Mouse (Mus musculus) midbrain, embryonic 16.5 days (tissue): ENCODE results near the gene Cebpb. TPM values are rescaled to one million over a fixed set of nuclear protein-coding genes. Genes with fewer than 3 reads are reported as not detected.

ENCODE experiments used
- ATAC-seq: fragments of 200-750 bp; cut with Nextera tagmentation; 2 replicates; pipeline ENCODE4 v1.8.0; 2017; ENCODE audit warnings: moderate TSS enrichment
- H3K27ac ChIP-seq: fragments of 300-500 bp; sonication (generic); 2 replicates; pipeline ENCODE4 v1.5.1; 2014; ENCODE audit warnings: mild to moderate bottlenecking, low read length, mixed read lengths
- H3K27me3 ChIP-seq: fragments of 300-500 bp; sonication (generic); 2 replicates; pipeline ENCODE4 v1.6.1; 2014; ENCODE audit warnings: low read depth, low read length, mixed read lengths; ENCODE audit not compliant: control insufficient read depth, insufficient read depth
- H3K36me3 ChIP-seq: fragments of 300-500 bp; sonication (generic); 2 replicates; pipeline ENCODE4 v1.6.1; 2014; ENCODE audit warnings: mild to moderate bottlenecking, low read length, moderate library complexity, mixed read lengths; ENCODE audit not compliant: control insufficient read depth, insufficient read depth
- H3K4me1 ChIP-seq: fragments of 300-500 bp; sonication (generic); 2 replicates; pipeline ENCODE4 v1.6.1; 2014; ENCODE audit warnings: mild to moderate bottlenecking, low read length, mixed read lengths; ENCODE audit not compliant: control insufficient read depth, insufficient read depth
- H3K4me2 ChIP-seq: fragments of 300-500 bp; sonication (generic); 2 replicates; pipeline ENCODE4 v1.6.1; 2014; ENCODE audit warnings: mild to moderate bottlenecking, low read length, mixed read lengths
- H3K4me3 ChIP-seq: fragments of 300-500 bp; sonication (generic); 2 replicates; pipeline ENCODE4 v1.5.1; 2014; ENCODE audit warnings: low read depth, mild to moderate bottlenecking, low read length, moderate library complexity, mixed read lengths
- H3K9ac ChIP-seq: fragments of 300-500 bp; sonication (generic); 2 replicates; pipeline ENCODE4 v1.6.1; 2014; ENCODE audit warnings: low read depth, low read length, mixed read lengths
- H3K9me3 ChIP-seq: fragments of 300-500 bp; sonication (generic); replicated peaks from 2 replicates; pipeline ENCODE4 v1.6.1; 2014; ENCODE audit warnings: mild to moderate bottlenecking, low read length, mixed read lengths; ENCODE audit not compliant: control insufficient read depth, poor library complexity, severe bottlenecking
- WGBS: fragments of 180-500 bp; shearing (Covaris S2); extraction: QIAGEN DNeasy Blood & Tissue Kit; methylation state at CpG from one replicate; pipeline ENCODE4 v1.1.7; 2014; 5-methylcytosine and 5-hydroxymethylcytosine counted together
- polyA plus RNA-seq: library from polyadenylated mRNA; unstranded; fragments of >200 nt; fragmentation: Nextera tagmentation; extraction: Ambion mirVana; gene quantifications from 2 replicates; pipeline ENCODE4 v1.2.1, GENCODE M21; 2015

Gene Cebpb
- polyA plus RNA-seq, 1 experiment from 2014 or later, result 0.60 TPM

DNA sequence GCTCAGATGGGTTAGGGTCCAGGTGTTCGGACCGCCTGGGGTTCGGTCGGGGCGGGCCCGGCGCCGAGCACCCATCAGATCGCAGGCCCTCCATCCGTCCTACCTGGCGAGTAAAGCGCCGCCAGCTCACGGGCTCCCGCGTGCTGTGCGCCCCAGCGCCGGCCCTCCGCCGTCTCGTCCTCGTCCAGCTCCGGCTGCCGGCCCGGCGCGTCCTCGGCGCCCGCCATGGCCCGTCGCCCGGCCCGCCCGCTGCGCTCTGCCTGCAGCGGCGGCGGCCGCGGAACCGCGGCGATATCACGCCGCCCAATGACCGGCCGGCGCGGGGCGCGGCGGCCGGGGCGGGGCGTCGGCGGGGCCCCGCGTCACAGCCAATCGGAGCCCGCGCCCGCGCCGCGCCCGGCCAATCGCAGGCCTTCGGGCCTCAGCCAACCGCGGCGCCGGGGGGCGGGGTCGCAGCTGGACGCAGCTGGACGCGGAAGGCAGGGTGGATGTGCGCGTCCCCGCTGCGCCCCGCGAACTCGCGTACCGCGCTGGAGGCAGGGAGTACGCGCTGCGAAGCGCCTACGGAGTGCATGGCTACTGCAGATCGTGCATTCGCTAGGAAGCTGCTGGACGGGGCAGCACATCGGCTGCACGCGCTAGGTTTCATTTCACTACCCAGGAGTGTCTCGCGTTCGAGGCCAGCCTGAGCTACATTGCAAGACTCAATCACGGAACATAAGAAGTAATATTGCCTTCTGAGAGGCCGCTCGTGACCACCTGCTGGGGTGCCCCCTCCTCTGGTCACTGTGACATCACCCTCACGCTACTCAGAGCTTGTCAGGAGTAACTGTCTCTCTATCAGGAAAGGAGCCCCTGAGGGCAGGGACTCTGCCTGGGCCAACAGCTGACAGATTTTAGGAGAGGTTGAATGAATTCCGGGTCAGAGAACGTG is 27.2 kb upstream of the Cebpb start, which contains the start of gene Gm20431:
TSS of gene Gm20431 (minus strand) at position 227 of the 934 bp plus-strand sequence.
- Histone ChIP-seq H3K4me1 (peaks cover 17% of the 10 kb centered on the region), H3K4me3 (peak within 1 kb of the TSS; percentile 86), H3K4me2 (peak within 1 kb of the TSS; percentile 98), H3K9ac (peak within 1 kb of the TSS; percentile 89), H3K36me3 (no peaks in the 10 kb centered on the region), H3K27ac (peak within 1 kb of the TSS; percentile 76), H3K27me3 (no peaks in the 10 kb centered on the region; the same call in 1 of the 2 replicates), H3K9me3 (no peaks in the 10 kb centered on the region)
- under 1% methylated on average over 100 of the region's 110 CpGs for WGBS
- ATAC-seq, result peak; percentile 94

DNA sequence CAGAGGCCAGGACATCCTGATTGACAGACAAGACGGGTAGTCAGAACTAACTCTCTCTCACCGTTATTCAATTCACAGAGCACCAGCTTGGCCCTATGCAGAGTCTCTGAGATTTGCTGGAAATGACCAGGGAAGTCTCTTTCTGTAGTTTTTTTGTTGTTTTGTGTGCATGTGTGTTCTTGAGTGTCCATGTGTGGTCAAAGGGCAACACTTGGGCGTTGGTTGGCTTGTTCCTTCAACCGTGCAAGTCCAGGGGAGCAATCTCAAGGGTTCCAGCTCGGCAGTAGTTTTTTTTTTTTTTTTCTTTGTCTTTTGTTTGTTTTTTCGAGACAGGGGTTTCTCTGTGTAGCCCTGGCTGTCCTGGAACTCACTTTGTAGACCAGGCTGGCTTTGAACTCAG is 26.0 kb upstream of the Cebpb start:
- H3K4me3 ChIP-seq, result no peak overlapping the region
- ATAC-seq, result no peak
- H3K27ac ChIP-seq, result no peak overlapping the region
- H3K36me3 ChIP-seq, result no peaks in the 10 kb centered on the region
- peaks cover 17% of the 10 kb centered on the region for H3K4me1 ChIP-seq
- H3K4me2 ChIP-seq, result no peak overlapping the region
- WGBS, result 49% methylated on average over 6 of the region's 6 CpGs
- H3K9ac ChIP-seq, result no peak overlapping the region
- H3K27me3 ChIP-seq, result no peaks in the 10 kb centered on the region; the same call in 1 of the 2 replicates
- no peaks in the 10 kb centered on the region for H3K9me3 ChIP-seq

DNA sequence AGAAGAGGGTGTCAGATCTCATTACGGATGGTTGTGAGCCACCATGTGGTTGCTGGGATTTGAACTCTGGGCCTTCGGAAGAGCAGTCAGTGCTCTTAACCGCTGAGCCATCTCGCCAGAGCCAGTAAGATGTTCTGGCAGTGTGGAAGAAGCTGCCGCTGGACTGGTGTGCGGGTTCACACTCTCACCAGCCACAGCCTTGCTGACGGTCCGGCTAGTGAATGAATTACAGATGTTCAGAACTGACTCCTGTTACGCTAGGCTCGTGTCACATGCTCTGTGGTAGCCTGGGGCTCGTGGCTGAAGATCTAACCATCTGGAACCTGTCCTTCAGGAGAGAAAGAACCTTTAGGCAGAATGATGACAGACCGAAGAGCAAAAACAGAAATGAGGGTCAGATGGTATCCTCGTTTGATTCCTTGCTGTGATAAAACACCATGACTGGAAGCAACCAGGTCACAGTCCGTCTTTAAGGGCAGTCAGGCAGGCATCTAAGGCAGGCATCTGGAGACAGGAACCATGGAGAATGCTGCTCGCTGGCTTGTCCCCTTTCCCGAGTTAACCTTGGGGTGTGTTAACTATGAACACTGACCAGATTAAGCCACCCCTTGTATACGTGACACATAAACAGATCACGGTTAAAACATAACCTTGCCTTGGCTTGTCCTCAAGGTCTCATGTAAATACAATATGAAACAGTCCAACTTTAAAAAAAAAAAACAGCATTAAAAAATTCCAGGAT is 22.6 kb upstream of the Cebpb start:
- H3K4me1 ChIP-seq, result no peaks in the 10 kb centered on the region
- H3K9me3 ChIP-seq, result no peaks in the 10 kb centered on the region
- no peak overlapping the region for H3K4me3 ChIP-seq
- H3K4me2 ChIP-seq, result no peak overlapping the region
- no peaks in the 10 kb centered on the region for H3K36me3 ChIP-seq
- no peak overlapping the region for H3K9ac ChIP-seq
- no peak overlapping the region for H3K27ac ChIP-seq
- no peak for ATAC-seq
- 88% methylated on average over 18 of the region's 18 CpGs for WGBS
- no peaks in the 10 kb centered on the region; the same call in 1 of the 2 replicates for H3K27me3 ChIP-seq

DNA sequence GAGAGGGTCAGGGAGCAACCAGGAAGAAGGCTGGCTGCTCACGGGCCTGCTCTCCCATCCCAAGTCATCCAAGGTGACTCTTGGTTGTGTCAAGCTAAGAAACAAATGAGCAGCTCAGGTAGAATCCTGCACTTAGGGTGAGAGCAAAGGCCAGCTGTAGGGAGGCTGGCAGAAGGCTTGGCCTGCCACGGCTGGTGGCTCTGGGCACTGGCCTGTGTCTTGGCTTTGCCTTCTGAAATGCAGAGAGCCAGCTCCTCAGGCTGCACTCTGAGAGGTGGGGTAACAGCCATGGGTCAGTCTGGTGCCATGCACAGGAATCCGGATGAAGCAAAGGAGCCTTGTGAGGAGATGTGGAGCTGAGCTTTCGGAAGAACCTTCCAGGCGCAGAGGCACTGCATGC is 20.3 kb upstream of the Cebpb start:
- Histone ChIP-seq H3K27me3 (no peaks in the 10 kb centered on the region), H3K4me1 (no peaks in the 10 kb centered on the region; the same call in 1 of the 2 replicates), H3K36me3 (no peaks in the 10 kb centered on the region), H3K9me3 (no peaks in the 10 kb centered on the region), H3K27ac (no peak overlapping the region), H3K9ac (no peak overlapping the region), H3K4me3 (no peak overlapping the region), H3K4me2 (no peak overlapping the region)
- WGBS, result 87% methylated on average over 5 of the region's 5 CpGs
- no peak for ATAC-seq

DNA sequence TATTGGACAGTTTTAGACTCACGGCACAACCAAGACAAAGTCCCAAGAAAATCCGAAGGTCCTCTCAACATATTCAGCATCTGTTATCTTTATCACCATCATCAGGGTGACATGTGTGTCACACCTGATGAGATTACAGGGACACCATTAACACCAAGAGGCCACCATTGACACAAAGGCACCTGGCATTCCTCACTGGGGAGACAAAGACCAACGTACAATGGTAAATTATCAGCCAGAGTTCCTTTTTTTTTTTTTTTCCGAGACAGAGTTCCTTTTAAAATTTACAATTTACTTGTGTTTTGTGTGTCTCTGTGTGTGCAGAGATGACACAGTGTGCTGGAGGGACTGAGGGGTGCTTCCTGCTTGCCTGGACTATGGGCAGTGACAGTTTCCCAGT is 19.3 kb upstream of the Cebpb start:
- H3K9ac ChIP-seq, result no peak overlapping the region
- H3K4me1 ChIP-seq, result no peaks in the 10 kb centered on the region; the same call in 1 of the 2 replicates
- WGBS, result 79% methylated on average over 4 of the region's 4 CpGs
- H3K27ac ChIP-seq, result no peak overlapping the region
- no peak for ATAC-seq
- no peaks in the 10 kb centered on the region for H3K36me3 ChIP-seq
- no peak overlapping the region for H3K4me3 ChIP-seq
- no peaks in the 10 kb centered on the region for H3K9me3 ChIP-seq
- H3K27me3 ChIP-seq, result no peaks in the 10 kb centered on the region
- H3K4me2 ChIP-seq, result no peak overlapping the region

DNA sequence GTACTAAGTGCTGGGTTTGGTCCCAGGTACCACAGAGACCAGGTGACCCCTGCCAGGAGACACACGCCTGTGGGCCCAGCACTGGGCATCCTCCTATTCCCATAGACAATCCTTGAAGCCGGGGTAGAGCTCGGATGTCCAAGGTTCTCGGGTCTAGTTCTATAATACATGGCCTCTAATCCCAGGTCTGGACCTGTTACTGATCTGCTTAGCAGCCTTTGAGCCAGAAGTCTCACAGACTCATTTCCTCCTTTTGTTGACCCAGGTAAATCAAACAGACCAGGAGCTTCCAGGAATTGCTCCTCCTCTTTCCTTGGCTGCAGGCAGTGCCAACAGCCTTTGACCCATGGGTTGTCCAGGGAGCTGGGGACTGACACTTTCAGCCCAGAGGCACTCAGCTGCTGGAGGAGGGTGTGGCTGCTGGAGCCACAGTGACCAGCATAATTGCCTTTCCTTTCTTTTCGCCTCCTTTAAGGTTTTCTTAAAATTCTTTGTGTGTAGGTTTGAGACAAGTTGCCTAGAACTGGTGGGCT is 17.5 kb upstream of the Cebpb start:
- ATAC-seq, result no peak
- Histone ChIP-seq H3K27me3 (no peaks in the 10 kb centered on the region), H3K9ac (no peak overlapping the region), H3K36me3 (no peaks in the 10 kb centered on the region), H3K4me1 (no peaks in the 10 kb centered on the region; the same call in 1 of the 2 replicates), H3K9me3 (no peaks in the 10 kb centered on the region), H3K27ac (no peak overlapping the region), H3K4me2 (no peak overlapping the region), H3K4me3 (no peak overlapping the region)
- 83% methylated on average over 5 of the region's 5 CpGs for WGBS

DNA sequence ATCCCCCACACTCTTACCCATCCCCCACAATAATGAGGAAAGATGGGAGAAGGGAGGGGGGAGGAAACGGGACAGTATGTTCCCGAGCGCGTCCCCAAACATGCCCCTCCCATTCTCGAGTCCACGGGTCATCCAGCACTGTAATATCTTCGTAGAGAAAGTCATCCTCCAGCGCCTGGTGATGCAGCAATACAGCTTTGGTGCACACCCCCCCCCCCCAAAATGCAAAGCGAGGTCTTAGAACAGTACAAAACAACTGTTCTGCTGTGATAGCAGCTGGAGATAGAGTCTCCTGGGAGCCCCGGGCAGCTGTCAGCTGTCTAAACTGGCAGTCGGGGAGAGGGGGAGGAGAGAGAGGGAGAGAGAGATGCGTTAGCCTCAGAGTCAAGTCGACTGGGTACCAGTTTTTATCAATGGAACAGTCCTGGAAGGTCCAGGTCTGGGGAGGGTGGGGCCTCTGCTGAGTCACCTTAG is 16.5 kb upstream of the Cebpb start:
- ATAC-seq, result no peak

DNA sequence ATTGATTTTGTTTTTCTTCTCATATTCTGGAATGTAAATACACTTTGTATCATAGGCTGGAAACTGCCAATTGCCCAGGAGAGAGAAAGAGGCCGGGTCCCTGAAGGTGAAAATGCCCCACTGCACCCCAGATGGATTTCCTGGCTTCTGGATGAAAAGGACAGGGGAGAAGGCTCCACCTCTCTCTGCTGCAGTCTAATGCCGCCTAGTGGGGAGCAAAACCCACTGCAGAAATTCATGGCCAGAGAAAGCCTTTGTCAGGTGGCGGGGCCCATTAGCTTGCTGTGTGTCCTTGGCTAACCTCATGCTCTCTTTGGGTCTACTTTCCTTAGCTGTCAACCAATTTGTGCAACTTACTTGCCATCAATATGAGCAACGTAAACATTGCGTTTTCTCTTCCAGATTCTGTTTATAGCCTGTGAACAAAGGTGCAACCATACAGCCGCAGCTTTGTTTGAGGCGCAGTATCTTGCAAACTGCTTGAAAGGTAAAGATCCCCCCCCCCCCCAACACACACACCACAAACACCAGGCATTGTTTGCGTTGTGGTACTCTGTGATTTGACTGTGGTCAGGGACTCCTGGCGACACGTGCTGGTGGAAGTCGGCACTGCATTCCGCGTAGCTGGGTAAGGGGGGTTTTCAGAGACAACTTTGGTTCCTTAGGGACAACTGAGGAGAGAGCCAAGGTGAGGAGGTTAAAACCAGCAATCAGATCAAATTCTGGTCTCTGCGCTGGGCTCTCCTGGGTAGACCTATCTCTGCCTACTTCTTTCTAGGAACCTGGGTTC is 13.4 kb upstream of the Cebpb start:
- no peaks in the 10 kb centered on the region; the same call in 1 of the 2 replicates for H3K4me1 ChIP-seq
- no peak overlapping the region for H3K9ac ChIP-seq
- no peak overlapping the region for H3K27ac ChIP-seq
- H3K9me3 ChIP-seq, result no peaks in the 10 kb centered on the region
- H3K27me3 ChIP-seq, result no peaks in the 10 kb centered on the region
- no peaks in the 10 kb centered on the region for H3K36me3 ChIP-seq
- no peak for ATAC-seq
- 47% methylated on average over 14 of the region's 14 CpGs for WGBS
- no peak overlapping the region for H3K4me2 ChIP-seq
- no peak overlapping the region for H3K4me3 ChIP-seq

More for the DNA sequence above, 16.5 kb upstream of the Cebpb start:
- 27% methylated on average over 13 of the region's 13 CpGs for WGBS
- Histone ChIP-seq H3K27me3 (no peaks in the 10 kb centered on the region), H3K27ac (no peak overlapping the region), H3K4me2 (0 out of 2 replicates have a peak overlapping the region, but pooled peaks have one; percentile 6), H3K9ac (no peak overlapping the region), H3K36me3 (no peaks in the 10 kb centered on the region), H3K4me3 (no peak overlapping the region), H3K4me1 (no peaks in the 10 kb centered on the region; the same call in 1 of the 2 replicates), H3K9me3 (no peaks in the 10 kb centered on the region)
